Mouse (Mus musculus) cerebellum, adult 11 months (tissue): ENCODE results near the gene Eri3.

Experiments used
- DNase-seq: peaks from one replicate; pipeline ENCODE4 v3.0.0; 2022

The Eri3 gene

DNA sequence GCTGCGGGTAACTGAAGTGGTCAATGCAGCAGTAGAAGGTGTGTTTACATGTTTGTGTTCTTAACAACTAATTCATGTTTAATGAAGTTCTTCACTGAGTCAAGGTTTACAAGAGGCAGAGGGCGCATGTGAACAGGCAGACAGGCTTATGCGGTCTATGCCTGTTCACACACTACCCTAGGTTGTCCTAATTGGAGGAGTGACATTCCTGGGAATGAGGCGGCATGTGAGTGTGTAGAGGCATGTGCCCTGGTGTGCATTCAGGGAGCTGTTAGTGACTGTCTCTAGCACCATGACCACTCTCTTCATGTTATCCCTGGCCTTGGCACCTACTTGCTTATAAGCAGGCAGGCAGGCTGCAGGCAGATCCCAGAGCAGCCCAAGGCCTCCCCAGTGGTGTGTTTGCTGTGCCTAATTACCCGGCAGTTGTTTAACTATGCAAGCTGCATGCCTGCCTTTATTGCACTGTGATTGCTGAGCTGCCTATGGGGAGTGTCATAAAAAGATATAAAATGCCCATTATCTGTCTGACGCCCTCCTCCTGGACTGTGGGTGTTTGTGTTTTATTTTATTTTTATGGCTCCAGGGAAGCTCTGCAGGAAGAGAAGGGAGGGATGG is 80.0 kb downstream of the Eri3 start:
- DNase-seq, result no peak

DNA sequence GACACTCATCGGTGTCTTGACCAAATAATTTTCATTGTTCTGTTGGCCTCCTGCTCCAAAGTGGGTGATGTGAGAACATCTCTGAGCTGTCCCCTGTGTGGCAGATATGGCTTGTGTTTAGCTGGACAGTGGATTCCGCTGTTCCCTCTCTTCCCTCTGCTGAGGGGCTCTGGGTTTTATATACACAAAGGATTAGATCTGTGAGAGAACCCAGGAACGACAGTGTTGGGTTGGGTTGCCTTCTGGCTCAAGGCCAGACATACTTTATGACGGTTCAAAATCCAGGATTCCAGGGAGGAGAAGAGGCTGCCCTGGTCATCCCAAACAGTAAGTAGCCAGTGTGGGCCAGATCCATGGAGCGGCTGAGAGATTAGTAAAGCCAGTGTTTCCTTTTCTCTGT is 83.4 kb downstream of the Eri3 start:
- DNase-seq, result no peak

DNA sequence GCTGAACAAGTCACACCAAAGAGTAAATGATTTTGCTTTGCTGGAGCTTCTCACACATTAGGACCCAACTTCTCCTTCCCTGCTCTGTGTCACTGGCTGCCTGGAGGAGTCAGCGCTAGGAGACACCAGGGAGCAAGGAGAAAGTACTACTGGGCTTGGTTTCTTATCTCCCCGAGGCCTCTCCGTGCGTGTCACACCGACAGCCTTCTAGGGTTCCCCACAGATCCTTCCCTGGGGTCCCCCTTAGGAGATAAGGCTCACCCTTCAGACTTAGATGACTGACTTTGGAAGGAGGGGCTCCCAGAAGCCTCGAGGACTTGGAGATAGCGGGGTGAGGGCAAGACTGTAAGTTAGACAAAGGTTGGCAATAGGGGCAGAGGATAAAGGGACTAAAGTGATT is 84.5 kb downstream of the Eri3 start:
- no peak for DNase-seq

DNA sequence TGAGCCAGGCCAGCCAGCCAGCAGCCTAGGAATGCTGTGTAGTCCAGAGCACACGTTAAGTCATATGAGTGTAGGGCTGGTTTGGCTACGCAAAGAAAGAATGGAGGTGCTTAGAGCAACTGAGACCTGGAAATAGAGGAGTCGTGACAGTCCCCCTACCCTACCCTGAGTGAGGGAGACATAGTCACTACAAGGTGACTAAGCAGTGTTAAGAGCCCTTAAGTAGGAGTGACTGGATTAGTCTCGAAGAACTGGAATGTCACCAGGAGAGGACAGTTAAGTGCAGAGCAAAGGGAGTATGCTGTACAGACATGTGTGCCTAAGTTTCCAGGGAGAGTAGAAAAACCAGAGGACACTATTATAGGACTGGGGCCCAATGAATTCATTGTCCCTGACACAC is 86.0 kb downstream of the Eri3 start:
- no peak for DNase-seq

DNA sequence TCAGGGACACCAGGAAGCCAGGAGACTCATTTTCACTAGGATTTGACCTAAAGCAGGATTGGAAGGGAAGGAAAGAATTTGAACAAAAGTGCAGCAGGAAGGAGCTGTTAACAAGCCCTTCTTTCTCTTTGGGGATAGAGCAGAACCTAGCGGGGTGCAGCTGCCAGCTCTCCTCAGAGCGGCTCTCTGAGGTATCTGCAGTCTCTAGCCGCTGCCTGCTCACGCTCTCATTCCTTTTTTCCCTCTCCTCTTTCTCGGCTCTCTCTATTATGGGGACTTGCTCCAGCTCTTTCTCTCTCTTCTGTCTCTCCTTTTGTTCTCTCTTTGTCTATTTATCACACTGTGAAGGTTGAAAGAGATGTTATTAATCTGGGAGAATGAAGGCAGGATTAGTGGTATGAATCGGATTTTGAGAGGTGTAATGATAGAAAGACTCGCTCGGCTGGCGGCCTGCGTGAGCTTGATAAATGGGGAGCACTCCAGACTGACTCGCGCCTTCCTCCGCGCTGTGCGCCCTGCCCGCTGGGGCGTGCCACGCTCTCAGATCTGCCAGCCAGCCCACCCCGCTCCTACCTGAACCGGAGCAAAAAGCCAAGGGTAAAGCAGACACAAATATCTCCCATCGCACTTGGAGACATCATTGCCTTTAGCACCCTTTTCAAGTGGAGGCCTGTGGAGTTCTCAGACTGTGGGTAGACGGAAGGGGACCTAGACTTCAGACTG is 86.9 kb downstream of the Eri3 start:
- no peak for DNase-seq

DNA sequence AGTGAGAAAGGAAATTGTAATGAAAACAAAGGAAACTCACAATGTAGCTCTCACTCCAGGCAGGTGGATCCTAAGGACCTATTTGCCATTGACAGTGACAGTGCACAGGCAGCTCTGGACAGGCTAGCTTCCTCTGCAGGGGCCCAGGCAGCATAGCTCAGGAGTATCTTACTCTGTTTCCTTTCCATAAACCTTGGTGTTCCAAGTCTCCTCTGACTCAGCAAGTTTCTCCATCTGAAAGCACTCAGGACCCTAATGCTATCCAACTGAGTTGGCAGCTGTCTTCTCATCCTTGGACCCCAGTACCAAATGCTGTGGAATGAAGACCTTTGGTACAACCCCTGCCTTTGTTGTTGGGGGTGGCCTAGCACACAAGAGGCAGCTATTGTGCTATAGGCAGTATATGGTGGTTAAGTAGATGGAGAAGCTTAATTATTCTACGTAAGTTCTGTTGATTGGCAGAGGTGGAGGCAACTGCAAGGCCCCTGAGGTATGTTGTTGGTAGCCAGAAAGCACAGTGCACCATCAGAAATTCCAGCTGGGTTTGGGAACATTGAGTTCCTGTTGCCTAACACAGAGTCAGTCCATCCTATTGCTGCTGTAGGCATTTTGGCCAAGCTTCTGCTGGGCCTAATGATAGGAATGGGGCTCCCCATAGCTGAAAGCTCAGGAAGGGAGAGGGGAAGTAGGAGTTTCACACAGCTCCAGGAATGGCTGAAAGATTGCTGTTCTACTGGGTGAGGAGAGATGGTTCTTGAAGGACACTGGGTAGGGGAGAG is 90.9 kb downstream of the Eri3 start:
- DNase-seq, result no peak

DNA sequence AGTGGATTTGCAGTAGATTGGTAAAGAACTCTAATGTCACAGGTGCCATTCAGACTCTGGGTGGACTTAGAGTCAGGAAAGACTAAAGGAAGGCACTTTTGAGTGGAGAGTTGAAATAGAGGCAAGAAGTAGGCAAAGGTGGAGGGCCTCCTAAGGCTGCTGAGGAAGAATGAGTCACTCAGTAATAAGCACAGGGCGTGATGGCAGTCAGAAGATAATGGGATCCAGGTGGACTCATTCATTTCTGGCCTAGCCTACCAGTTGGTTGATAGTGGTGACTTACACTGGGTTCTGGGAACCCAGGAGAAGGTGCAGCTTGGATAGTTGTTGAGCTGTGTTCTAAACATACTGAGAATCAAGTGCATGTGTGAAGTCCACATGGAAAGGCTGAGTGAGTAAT is 91.6 kb downstream of the Eri3 start:
- no peak for DNase-seq

DNA sequence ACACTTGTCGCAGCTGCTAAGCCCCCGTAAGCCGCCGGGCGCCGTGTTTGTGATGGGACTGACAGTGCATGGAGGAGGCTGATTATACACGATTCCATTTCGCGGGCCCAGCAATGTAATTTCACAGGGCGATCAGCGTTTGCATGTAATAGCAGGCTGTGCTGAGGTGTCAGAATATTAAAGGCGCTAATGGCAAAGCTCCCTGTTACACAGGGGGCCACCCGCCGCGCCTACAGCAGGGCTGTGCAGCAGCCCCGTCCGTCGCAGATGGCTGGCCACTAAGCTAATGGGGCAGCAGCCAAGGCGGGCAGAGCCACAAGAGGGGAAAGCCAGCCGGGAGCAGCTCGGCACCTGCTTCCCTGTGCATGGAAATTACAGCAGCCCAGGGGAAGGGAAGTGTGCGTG is 94.9 kb downstream of the Eri3 start:
- peak; percentile 87 for DNase-seq

DNA sequence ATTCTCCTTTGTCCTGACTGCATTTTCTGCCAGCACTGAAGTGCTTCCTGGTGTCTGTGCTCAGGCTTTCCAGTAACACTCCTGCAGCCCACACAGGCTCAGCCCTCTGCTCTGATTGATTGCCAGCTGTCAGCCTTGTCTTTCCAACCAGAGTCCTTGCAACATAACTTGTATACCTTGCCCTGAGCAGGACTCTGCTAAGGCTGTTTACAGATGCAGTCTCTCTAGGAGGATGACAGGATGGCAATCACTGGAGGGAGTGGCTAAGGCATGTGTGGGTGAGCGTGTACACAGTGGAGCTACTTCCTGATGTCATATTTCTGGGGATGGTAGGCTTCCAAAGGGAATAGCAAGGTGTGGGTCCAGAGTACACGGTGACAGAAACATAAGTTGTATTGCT is 95.7 kb downstream of the Eri3 start:
- no peak for DNase-seq

DNA sequence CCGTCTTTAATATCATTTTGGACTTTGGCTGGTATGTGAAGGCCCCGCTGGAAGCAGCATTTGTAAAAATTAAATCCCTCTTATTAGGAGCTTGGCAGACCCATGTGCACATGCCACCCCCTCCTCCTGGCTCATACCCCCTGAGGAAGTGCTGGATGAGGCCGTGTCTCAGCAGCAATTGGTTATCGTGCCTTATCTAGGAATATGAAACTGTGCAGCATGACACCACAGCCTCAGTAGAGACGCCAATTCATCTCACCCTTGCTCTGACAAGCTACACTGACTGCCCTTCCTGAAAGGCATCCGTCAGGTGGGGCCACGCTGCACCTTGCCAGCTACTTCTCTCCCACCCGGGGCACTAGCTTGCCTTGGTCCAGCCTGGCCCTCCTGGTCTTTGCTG is 96.3 kb downstream of the Eri3 start:
- DNase-seq, result no peak

DNA sequence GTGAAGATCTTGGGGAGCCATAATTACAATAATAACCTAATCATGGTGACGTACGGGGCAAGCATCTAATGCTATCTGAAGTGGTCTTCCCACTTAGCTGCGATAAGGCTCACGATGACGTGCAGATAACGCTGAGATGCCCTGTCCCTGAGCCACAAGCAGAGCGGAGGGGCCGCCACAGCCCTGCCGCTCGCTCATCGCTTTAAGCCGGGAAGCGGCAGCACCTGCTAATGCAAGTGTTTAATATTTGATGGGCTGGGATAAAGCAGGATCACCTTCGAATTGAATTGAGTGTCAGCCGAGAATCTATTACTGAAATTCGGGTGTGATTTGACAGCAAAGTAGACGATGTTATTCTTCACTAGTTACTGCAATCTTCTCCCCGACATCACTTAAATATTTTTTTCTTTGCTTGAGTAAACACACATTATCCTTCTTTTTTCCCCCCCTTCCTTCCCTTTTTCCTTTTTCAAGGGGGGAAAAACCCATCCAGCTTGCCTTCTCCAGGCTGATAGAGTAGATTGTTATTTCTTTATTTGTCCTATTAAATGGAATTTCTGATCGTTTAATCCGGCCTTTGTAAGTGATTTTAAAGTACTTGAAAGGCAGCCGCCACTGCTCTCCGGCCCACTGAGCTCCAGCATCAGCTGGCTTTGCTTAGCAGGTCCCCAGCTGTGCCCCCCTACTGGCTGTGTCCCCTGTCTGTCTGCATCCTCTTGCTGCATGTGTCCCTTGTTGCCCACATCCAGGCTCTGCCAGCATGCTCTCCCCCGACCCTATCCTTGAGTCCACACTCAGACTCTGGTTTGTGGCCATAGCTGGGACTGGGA is 97.0 kb downstream of the Eri3 start:
- no peak for DNase-seq

DNA sequence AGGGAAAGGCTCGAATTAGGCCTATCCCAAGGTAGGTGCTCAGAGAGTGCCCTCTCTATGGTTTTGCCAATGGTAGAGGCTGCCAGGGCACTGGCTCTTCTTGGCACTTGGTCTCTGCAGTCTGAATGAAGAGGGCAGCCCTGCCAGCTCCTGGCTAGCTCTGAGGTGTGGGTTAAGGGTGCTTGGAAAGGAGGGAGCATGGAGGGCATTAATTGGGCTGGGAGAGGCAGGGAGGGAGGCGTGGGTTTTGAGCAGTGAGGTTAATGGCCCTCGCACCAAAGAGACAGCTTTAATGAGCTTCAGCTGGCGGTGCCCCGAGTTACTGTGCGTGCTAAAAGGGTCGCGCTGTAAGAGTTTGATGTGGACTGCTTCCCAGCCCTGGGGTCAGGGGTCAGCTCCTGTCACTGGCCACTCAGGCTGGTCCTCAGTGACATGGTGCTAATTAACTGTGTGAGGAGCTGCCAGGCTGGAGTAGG is 101.5 kb downstream of the Eri3 start:
- DNase-seq, result no peak

DNA sequence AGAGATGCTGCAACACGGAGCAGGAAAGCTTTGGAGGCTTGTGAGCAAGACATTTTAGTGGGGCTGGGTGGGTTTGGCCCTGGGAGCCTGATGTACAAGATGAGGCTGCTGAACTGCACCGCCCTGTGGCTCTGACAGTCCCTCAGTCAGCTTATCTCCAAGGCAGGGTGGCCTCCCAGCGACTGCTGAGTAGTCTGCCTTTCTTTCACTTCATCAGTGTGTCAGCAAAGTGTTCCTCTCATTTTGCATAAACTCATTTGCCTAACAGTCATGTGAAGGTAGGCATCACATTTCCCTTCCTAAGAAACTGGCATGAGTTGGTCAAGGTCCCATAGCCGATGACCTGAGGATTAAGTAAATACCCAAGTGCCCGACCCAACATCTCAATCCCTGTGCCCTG is 102.6 kb downstream of the Eri3 start:
- no peak for DNase-seq

DNA sequence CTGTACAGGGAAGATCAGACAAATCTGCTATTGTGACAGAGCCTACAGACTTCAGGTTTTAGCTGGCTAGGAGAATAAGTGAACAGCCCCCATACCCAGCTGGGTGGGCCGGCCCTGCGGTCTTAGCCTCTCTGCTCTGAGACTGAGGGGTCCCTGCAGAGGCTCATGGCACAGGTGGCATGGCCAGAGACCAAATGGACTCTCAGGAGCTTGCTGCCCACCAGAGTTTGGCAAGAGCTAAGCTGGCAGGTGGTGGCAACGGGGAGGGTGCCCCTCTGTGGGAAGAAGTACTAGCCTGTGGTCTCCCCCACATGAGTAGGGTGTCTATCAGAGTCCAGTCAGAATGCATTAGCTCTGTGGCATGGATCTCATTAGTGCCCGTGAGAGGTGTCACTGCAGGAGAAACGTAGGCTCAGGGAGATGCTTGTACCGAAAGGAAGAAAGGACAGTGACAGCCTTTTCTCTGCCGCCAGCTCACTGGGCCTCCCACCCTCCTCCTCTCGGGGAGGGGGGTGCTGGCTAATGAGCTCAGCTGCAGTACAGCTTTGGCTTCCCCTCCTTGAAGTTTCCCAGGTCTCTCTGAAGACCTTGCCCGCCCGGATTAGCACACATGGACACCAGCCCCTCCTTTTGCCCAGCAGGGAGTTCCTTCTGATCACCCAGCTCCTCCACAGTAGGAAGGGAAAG is 104.0 kb downstream of the Eri3 start:
- no peak for DNase-seq

DNA sequence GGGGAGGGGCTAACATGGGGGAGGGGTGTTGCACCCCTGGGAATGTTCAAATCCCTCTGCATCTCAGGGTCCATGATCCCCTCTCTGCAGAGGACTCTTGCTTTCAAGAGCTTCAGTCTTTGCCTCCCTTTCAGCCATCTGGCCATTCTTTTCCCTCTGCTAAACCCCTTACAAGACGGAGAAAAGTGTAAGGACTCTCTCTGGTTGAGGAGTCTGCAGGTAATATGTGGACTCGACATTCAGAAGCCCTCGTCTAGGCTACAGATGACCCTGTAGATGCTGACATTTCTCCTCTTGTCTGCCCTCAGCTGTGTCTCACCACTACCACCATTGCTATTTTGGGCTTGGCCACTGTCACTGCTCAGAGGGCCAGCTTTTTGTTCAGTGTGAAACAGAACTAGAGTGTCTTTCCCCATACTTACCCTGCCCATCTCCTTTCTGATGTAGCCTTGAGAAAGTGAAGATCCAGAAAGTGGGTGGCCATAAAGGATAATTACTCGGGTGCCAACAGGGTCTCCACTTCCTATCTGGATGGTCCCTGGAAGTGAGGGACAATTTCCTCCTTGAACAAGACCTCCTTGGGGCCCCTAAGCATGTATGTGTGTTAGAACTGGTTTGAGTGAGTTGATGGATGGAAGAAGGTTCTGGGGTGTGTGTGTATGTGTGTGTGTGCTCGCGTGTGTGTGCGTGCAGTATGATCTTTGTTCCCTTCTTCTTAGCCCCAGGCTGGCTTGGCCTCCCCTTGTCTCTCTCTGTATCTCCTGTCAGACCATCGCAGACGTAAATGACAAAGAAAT is 104.7 kb downstream of the Eri3 start:
- no peak for DNase-seq

DNA sequence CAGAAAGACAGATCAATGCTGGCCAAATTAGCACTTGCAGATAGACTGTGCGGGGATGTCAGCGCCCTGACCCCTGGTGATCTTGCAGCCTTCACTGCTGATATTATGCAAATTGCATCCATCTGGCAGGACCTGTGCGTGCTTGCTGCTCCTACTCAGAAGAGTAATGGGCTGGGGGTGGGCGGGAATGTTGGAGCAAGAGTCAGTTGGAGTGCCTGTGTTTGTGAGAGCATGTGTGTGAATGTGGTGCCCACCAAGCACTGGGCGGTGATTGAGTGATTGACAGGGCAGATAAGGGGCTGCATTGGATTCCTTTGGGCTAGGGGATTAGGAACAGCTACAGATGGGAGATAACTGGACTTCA is 105.3 kb downstream of the Eri3 start:
- no peak for DNase-seq

DNA sequence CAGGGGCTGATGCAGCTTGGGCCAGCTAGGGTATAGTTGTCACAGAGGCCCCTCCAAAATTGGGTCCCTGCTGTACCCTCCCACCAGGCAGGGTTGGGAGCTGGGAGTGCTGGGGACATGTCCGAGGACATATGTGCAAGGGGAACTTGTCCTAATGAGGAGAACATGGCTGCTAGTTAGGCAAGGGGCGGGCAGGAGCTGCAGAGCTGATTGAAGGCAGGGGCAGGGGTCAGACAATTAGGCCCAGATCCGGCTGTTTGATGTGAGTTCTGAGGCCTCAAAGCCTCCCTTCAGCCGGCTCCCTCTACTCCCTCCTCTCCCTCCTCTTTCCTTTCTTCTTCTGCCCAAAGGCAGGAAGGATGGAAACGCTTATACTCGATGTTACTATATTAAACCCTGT is 106.8 kb downstream of the Eri3 start:
- DNase-seq, result no peak

DNA sequence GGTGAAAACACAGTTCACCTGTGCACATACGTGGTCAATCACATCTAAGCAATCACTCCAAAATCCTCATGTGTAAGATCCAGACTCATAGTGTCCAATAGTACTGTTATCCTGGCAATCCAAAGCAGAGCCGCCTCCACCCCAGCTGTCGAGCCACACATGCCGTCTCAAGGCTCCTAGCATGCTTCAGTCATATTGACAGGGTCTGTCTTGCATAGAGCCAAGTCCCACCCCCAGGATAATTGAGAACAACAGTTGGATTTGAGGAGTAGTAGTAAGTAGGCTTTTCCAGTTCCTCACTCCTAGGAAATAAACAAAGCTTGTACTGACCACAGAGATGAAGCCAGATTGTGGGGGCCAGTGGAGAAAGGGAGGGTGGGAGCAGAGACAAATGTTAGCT is 107.5 kb downstream of the Eri3 start:
- DNase-seq, result no peak

DNA sequence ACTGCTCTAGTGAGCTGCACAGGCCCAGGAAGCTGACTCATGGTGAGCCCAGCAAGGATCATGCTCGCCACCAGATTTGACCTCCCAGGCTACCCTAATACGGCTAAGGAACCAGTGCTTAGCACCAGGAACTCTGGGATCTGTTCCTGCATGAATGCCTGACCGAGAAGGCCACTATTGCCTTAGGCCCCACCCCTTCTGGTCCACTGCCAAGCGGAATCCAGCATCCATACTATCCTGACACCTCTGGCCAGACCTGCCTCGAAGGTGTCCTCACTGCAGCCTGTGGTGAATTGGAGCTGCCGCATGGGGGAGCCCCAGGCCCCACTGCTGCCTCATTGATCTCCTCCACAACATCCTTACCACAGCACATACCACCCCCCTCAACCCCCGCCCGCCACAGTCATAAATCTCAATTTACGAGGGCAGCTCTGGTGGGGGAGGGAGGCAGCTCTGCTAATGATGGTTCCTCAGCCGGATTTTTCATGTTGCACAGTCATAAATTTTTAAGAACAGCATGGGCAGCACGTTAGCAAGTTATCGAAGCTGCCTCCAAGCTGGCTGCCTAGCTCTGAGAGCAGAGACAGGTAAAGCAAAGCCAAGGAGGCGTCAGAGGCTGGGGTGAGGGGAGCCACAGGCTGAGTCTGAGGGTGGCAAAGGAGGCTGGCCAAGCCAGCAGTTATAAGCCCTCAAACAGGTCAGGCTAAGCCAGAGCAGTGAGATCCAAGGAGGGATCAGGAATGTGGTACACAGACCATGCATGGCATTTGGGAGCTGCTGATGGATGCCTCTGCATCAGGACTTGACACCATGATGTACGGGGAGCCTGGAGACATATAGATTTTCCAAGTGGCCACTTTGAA is 108.6 kb downstream of the Eri3 start:
- DNase-seq, result no peak

DNA sequence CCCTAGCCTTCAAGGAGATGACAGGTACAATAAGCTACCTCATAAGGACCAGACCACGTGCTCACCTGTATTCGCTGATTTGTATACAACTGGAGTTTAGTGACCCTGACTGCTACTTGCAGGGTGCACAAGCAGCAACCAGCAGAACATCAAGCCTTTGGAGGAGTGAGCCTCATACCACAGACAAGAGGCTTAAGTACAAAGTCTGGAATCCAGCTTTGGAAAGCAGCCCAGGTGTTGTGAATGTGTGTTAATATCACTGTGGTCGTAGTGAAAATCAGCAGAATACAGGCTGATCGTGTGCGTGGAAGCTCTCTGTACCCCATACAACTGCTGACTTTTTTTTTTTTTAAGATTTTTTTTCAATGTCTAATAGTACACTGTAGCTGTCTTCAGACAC is 109.8 kb downstream of the Eri3 start:
- DNase-seq, result no peak
